Comparison of ENCODE assay signal across 8 mouse cellular contexts in the genomic region with DNA sequence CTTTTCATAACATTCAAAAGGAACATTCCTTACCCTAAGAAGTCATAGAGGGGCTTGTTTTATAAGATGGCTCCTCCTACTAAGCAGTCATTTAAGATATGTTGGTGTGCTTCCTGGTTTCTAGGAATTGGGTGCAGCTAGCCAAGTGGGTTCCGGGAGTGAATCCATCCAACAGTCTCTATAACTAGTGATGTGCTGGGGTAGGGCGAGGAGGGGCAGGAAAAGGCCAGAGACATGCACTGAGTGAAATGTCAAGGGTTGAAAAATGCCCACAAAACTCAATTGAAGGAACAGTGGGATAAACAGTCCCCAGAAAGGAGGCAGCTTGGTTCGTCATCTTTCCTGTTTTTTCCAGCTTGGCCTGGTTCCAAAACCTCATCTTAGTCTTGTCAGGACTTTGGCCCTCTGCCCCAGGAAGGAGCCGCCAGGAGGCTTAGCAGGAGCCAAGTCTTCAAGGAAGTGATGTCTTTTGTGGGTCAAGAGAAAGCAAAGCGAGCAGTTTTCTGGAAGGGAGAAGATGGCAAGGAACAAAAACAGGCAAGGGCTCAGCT. TPM values are rescaled to one million over a fixed set of nuclear protein-coding genes. Genes with fewer than 3 reads are reported as not detected.
DNase-seq lines count a peak whose midpoint lies in the region; ATAC-seq and TF ChIP-seq lines count a peak whose summit lies in the region.

No protein-coding gene starts in this region.

- H3K9ac ChIP-seq in embryonic facial prominence, embryonic 13.5 days, result no peak overlapping the region
- H3K9ac ChIP-seq in intestine, embryonic 15.5 days, result no peak overlapping the region

- peak overlapping the region; percentile 64 for H3K27ac ChIP-seq in embryonic facial prominence, embryonic 13.5 days
- H3K27ac ChIP-seq in embryonic facial prominence, embryonic 10.5 days (replicated peaks), result no peak overlapping the region
- peak overlapping the region; percentile 75 for H3K27ac ChIP-seq in gastrocnemius, adult 2 months
- peak overlapping the region; percentile 73 for H3K27ac ChIP-seq in intestine, embryonic 15.5 days

- H3K4me1 ChIP-seq in embryonic facial prominence, embryonic 13.5 days, result peaks cover 27% of the 10 kb centered on the region
- H3K4me1 ChIP-seq in embryonic facial prominence, embryonic 10.5 days, result peaks cover 23% of the 10 kb centered on the region
- H3K4me1 ChIP-seq in intestine, embryonic 15.5 days (replicated peaks), result peaks cover 28% of the 10 kb centered on the region

- WGBS in embryonic facial prominence, embryonic 13.5 days, result 44% methylated on average over 5 of the region's 5 CpGs
- 84% methylated on average over 5 of the region's 5 CpGs for WGBS in embryonic facial prominence, embryonic 10.5 days
- WGBS in intestine, embryonic 15.5 days, result 20% methylated on average over 5 of the region's 5 CpGs

- H3K27me3 ChIP-seq in embryonic facial prominence, embryonic 13.5 days, result 0 out of 2 replicates have a peak, but pooled peaks cover 3% of the 10 kb centered on the region
- no peaks in the 10 kb centered on the region for H3K27me3 ChIP-seq in embryonic facial prominence, embryonic 10.5 days (replicated peaks; ENCODE audit: low read depth, poor library complexity, severe bottlenecking)
- no peaks in the 10 kb centered on the region for H3K27me3 ChIP-seq in intestine, embryonic 15.5 days (replicated peaks)

- no peaks in the 10 kb centered on the region for H3K9me3 ChIP-seq in embryonic facial prominence, embryonic 13.5 days
- no peaks in the 10 kb centered on the region for H3K9me3 ChIP-seq in embryonic facial prominence, embryonic 10.5 days
- H3K9me3 ChIP-seq in intestine, embryonic 15.5 days, result no peaks in the 10 kb centered on the region

- no peak overlapping the region; the same call in 1 of the 2 replicates for H3K4me2 ChIP-seq in embryonic facial prominence, embryonic 13.5 days
- H3K4me2 ChIP-seq in intestine, embryonic 15.5 days (replicated peaks), result peak overlapping the region; percentile 32

- H3K36me3 ChIP-seq in embryonic facial prominence, embryonic 13.5 days, result no peaks in the 10 kb centered on the region
- H3K36me3 ChIP-seq in embryonic facial prominence, embryonic 10.5 days (replicated peaks), result no peaks in the 10 kb centered on the region
- H3K36me3 ChIP-seq in intestine, embryonic 15.5 days, result no peaks in the 10 kb centered on the region

- no peak for TF ChIP-seq CTCF in gastrocnemius, adult 2 months (IDR thresholded peaks at IDR 0.05)

- no peak for ATAC-seq in embryonic facial prominence, embryonic 13.5 days (ENCODE audit: insufficient number of reproducible peaks, insufficient read depth, low FRiP score, low TSS enrichment, low read depth)
- ATAC-seq in intestine, embryonic 15.5 days, result peak; percentile 71

- intact Hi-C loops in gastrocnemius, adult 2 months (cut with DNase I), result loop anchor here (2.0 kb wide), 1 partner anchor 23 kb away; a partner anchor contains a TSS
- intact Hi-C loops in left cerebral cortex, postnatal 10 days (cut with DNase I), result no loop called here

- DNase-seq in embryonic facial prominence, embryonic 10.5 days (ENCODE audit: low spot score), result no peak
- peak; percentile 64 for DNase-seq in cerebellum, adult 11 months
- peak; percentile 86 for DNase-seq in gastrocnemius, adult 2 months
- DNase-seq in left cerebral cortex, postnatal 10 days (ENCODE audit: extremely low spot score in 1 of 2, low spot score in 2 of 2), result peak; percentile 85 to 91
- peak; percentile 52 for DNase-seq in ovary, postnatal 10 days (ENCODE audit: low spot score)
- DNase-seq in T-cell, adult 2 months (ENCODE audit: low spot score), result no peak

- no peak overlapping the region for H3K4me3 ChIP-seq in embryonic facial prominence, embryonic 13.5 days
- H3K4me3 ChIP-seq in embryonic facial prominence, embryonic 10.5 days, result no peak overlapping the region
- H3K4me3 ChIP-seq in gastrocnemius, adult 2 months, result peak overlapping the region; percentile 43
- H3K4me3 ChIP-seq in intestine, embryonic 15.5 days (replicated peaks), result no peak overlapping the region

RNA-seq across cellular contexts. Expression of a gene that starts 24.0 kb away (rescaled TPM):
- 105 and 107 TPM in 2 replicates for polyA plus RNA-seq in embryonic facial prominence, embryonic 13.5 days (2015; fragmentation: Nextera tagmentation; extraction: Ambion mirVana)
- polyA plus RNA-seq in embryonic facial prominence, embryonic 10.5 days (2016; fragmentation: Nextera tagmentation; extraction: Ambion mirVana), result 115 and 117 TPM in 2 replicates
- 10 to 100 TPM; 39.5 to 53.2 TPM for total RNA-seq in gastrocnemius, adult 2 months (2021)
- polyA plus RNA-seq in intestine, embryonic 15.5 days (2015; fragmentation: Nextera tagmentation; extraction: Ambion mirVana), result 61.5 and 65.3 TPM in 2 replicates
- 10 to 100 TPM; 75.5 to 77.0 TPM for total RNA-seq in left cerebral cortex, postnatal 10 days (2021)

Comparison
In these comparisons a context has a peak if more than half of its experiments do, and no peak if none do; other contexts are left out.
1. DNase-seq: peak in cerebellum, adult 11 months (single experiment), gastrocnemius, adult 2 months (single experiment), left cerebral cortex, postnatal 10 days (2 of 2) and ovary, postnatal 10 days (single experiment); none in embryonic facial prominence, embryonic 10.5 days (single experiment) and T-cell, adult 2 months (single experiment).